Mouse (Mus musculus) right cerebral cortex, postnatal 14 days (tissue): Measurements from ENCODE around the gene Itpkc.
"Not testable (repeated sequence)": the region's sequence is repeated elsewhere in the genome, so short reads cannot be mapped to it uniquely, and the experiment has no call there.

ENCODE experiments used
- DNase-seq: peaks from one replicate; pipeline ENCODE4 v3.0.0; 2022

Gene Itpkc

DNA sequence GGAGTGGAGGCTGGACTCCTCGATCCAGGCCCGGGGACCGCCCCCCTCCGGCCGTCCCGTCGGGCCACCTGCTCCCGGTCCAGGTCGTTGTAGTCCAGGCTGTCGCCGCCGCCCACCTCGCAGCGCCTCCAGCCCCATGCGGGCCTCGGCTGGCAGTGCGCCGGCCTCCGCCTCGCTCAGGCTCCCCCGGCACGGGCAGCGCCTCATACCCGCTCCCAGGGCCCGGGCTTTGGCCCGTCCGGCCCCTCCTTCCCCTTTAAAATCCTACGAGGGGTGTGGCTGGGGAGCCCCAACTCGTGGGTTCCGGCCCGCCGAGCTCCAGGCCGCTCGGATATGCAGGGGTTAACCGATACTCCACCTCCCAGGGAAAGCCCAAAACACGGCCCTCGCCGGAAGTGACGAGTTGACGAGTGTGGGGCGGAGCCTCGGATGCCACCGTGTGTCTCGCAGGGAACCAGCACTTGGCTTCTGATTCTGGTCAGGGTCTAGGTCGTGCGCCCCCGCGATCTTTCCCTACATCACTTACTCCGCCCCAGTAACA is at the start of gene Itpkc:
Gene Itpkc, minus strand, starts transcription at position 381 of the 541 bp plus-strand sequence.
- DNase-seq = peak; percentile 91

DNA sequence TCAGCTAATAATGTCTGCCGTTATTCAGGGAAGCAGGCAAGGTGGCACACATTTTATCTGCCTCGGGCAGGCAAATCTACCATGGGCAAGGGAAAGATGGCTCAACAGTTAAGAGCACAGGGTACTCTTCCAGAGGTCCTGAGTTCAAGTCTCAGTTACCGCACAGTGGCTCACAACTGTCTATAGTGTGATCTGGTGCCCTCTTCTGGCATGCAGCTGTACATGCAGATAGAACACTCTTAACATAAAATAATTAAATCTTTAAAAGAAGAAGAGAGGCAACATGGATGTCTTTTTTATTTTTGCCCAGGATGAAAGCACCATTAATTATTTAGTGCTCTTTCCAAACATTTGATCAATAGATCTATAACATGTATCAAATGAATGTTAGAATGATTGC is 48.7 kb upstream of the Itpkc start:
- DNase-seq = no peak

DNA sequence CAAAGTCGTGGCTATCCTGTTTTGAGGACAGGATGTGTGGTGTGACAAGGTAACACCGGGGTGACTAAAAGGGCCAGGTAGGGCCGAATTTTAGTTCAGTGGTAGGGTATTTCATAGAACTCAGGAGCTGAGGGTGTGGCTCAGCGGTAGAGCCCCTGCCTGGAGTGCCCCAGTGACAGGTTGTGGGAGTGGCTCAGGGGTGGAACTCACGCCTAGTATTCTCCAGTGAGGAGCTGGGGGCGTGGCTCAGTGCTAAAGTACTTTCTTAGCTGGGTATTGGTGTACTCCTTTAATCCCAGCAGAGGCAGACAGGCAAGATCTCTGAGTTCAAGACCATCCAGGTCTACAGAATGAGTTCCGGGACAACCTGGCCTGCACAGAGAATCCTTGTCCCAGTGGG is 47.6 kb upstream of the Itpkc start:
- no peak for DNase-seq

DNA sequence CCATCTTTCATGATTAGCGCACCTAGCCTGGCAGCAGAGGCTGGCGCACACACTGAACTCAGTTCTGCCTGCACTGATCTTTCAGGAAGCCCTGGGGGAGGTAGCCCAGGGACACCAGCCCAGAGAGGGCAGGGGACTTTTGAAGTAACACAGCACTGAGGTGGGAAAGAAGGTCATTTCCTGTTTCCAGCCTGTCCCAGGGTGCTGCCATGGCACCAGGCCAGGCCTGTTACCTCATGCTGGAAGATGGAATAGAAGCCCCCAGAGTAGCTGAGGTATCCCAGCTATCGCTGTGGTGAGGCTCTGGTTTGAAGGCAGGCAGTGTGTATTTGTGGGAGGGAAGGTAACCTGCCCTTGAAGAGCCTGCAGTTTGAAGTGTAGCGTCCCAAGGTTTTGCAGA is 46.5 kb upstream of the Itpkc start:
- DNase-seq = no peak

DNA sequence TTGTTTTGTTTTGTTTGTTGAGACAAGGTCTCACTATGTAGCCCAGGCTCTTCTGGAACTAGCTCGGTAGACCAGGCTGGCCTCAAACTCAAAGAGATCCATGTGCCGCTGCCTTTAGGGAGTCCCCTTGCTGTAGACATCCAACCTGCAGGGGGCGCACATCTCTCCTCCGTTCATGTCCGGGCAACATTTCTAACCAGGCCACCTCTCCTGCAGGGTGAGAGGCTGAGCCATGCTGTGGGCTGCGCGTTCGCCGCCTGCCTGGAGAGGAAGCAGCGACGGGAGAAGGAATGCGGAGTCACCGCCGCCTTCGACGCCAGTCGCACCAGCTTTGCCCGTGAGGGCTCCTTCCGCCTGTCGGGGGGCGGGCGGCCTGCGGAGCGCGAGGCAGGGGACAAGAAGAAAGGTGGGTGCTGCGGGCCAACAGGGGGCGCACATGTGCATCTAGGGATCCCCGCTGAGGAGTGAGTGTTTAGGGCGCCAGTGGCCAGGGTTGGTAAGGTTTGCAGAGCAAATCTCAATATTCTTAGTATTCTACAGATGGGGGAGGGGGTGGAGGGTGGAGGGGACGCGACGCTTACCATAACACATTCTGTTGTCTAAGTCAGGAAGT is 45.4 kb upstream of the Itpkc start:
- DNase-seq = peak; percentile 59

DNA sequence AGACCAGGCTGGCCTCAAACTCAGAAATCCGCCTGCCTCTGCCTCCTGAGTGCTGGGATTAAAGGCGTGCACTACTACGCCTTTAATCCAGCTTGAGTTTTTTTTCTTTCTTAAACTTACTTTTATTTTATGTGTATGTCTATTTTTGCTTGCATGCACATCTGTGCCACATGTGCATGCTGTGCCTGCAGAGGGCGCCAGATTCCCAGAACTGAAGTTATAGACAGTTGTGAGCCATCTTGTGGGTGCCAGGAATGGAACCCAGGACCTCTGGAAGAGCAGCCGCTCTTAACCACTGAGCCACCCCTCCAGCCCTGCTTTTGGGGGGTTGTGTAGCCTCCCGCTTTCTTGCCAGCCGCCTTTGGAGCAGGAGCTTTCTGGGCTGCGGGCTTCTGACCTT is 43.0 kb upstream of the Itpkc start:
- no peak for DNase-seq

DNA sequence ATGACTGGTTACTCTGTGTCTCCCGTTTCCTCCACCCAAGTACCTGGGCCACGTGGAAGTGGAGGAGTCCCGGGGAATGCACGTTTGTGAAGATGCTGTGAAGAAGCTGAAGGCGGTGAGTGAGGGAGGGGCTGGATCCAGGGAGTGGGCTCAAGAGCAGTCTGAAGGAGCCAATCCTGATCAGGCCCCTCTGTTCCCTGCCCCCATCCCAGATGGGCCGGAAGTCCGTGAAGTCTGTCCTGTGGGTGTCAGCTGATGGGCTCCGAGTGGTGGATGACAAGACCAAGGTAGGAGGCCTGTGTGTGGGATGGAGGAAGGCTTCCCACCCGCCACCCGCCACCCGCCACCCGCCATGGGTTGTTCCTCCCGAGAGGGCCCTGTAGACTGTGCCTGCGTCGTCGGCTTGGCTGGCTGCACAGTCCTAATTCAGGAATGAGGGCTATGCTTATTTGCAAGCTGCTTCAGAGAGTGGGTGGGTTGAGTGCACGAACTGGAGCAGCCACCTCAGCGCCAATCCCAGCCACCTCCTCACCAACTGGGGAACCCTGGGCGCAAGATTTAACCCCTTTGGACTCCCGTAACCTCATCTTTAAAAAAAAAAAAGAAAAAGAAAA is 38.2 kb upstream of the Itpkc start:
- DNase-seq = peak; percentile 73

DNA sequence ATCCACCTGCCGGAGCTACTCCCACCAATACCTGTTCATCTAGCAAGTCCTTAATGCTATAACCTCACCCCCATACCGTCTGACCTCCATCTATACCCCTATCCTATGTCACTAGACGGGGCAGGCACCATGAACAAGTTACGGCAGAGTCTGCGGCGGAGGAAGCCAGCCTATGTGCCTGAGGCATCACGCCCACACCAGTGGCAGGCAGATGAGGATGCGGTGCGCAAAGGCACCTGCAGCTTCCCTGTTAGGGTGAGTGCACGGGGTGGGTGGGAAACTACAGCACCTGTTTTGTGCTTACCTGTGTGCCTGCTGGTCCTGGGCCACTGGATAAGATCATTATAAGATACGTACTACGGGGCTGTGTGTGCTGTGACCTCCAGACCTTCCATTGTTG is 36.3 kb upstream of the Itpkc start:
- DNase-seq = no peak

DNA sequence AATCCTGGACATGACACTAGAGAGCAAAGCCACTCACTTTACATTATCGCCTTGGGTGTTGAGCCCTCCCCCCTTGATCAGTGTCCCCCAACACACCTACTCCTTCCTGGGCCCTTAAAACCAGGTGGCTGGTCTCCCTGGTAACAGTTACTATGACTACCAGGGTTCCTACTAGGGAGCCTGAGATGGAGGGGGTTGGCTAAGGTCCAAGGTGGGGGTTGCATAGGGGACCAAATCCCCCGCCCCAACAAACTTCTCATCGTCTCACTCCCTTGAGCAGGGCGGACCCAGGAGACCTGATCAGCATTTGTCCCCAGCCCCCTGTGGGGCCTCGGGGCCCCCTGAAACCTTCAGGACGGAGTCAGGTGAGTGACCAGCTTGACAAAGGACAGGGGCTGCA is 33.4 kb upstream of the Itpkc start:
- no peak for DNase-seq

DNA sequence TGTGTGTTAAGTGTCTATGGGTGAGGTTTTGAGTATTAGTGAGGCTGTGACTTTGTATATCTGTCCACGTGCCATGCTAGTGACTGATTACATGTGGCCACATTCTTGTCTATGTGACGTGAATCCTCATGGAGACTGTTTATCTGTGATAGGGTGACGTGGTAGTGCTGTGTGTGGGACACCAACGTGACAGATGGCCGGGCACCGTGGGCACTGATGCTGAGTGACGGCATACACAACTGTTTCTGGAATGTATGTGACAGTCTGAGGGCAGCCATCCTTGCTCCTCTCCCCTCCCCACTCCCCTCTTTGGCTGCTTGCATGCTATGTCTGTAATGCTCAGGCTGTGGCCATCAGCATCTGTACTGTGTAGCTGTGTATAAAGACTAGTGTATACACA is 32.4 kb upstream of the Itpkc start:
- DNase-seq = no peak

DNA sequence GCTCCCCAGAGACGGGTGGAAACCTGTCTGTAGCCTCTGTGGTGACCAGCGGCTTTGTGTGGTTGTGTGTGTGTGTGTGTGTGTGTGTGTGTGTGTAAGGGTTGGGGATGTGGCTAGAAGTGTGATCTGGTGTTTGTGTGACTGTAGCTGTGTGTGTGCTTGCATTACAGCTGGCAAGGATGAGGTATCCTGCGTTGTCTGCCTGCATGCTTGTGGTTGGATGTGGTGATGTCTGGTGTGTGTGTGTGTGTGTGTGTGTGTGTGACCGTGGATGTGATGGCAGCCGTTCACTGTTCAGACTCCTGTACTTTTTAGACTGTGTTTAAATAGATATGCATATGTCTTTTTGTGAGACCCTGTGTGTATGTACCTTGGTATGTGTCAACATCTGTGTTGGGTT is 31.3 kb upstream of the Itpkc start:
- DNase-seq = no peak

DNA sequence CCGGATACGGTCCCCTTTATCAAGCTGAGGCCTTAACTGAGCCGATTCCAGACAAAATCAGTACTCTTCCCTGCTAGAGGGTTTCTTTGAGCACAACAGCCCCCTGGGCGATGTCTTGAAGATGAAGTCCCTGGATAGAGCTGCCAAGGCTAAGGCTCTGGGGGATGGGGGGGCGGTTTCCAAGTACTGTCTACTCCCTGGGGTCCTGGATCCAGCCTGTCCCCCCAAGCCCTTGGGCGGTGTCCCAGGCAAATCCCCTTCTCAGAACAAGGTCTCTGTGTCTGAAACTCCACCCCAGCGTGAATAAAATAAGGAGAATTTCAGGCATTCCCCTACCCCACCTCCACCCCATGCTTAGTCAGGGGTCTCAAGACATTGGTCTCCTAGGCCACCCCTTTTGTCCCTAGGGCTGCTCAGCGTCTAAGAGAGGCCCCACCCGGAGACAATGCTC is 30.8 kb upstream of the Itpkc start:
- DNase-seq = peak; percentile 40

DNA sequence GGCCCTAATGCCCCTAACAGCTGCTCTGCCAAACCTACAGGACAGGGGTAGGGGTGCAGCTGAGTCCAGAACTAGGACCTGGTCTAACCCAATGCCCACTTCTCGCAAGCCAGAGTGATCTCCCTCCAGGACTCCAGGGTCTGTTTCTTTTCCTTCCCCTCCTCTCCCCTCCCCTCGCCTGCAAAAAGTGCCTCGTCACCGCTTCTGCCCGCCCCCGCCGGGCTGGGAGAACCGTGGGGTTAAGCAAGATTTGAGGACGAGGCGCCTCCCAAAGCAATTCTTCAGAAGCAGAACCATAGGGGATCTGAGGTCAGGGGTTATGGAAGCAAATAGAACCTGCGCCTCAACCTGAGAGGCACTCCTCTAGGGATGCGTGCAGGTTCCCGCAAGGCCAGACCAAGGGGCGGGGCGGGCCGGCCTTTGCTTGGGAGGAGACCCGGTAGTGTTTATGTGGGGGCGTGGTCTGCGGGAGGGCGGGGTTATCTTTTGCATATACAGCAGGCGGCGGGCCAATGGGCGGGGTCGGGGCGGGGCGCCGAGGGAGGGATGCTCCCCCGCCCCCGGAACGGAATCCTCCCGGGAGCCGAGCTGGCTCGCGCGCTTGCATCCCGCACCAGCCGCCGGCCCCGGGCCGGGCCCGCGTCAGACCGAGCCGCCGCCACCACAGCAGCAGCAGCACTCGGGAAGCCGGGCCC is 29.9 kb upstream of the Itpkc start, which contains the start of gene Numbl:
Gene Numbl, plus strand, starts transcription at position 229 of the 695 bp plus-strand sequence.
- DNase-seq = peak; percentile 95

DNA sequence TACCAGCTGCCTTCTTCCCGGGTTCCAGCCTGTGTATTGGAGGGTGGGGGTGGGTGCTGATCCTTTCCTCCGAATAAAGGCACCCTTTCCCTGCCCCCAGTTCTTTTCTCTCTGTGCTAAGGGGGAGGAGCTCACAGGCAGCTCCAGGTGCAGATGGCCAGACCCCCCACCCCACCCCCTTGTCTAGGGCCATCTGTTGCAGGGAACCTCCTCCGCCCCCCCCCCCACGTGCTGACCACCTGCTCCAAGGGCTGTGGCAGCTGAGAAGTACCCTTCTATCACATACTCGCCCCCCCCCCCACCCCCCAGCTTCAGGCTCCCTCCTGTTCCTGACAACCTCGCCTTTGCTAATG is 29.4 kb upstream of the Itpkc start:
- no peak for DNase-seq

DNA sequence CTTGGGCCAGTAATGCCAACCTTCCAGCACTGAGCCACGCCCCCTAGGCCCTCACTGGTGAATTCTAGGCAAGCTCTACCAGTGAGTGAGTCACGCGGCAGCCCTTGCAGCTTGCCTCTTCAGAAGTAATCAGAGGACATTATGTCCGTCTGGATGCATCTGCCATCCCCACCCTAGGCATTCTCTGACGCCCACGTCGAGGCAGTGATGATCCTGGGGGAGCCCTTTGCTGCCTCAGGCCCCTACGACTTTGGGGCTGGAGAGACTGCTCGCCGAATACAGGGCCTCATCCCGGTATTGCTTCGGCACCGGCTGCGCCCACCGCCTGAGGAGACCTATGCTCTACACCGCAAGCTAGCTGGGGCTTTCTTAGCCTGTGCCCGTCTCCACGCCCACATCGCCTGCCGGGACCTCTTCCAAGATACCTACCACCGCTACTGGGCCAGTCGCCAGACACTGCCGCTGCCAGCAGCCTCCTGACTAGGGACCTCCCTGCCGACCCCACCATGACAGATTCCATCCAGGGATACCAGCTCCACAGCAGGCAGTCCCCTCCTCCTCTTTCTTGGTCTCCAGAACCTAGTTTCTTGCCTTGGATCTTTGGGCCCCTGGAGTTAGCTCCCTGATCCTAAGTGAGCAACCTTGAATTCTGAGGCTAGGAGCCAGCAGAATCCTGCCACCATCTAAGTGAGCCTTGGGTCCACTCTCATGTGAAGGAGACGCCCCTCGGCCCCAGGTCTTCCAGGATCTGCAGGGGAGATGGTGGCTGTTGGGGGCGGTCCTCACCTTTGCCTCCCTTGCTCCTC is 28.8 kb upstream of the Itpkc start:
- DNase-seq = peak; percentile 75

DNA sequence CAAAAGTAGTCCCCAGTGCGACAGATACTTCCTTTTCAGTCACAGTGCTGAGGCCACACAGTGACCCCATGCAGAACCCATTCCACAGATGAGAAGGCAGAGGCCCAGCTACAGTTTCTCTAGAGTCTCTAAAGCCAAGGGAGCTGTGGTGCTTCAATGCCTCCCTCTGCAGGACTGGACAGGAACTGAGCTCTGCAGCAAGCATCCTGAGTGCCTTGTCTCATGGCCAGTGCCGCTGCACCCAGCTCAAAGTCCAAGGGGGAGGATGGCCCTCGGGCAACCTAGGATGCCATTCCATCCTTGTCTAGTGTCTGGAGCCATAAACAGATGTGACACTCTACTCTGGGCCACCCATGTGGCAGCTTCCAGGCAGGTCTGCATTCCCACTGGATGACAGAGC is 27.3 kb upstream of the Itpkc start:
- no peak for DNase-seq

DNA sequence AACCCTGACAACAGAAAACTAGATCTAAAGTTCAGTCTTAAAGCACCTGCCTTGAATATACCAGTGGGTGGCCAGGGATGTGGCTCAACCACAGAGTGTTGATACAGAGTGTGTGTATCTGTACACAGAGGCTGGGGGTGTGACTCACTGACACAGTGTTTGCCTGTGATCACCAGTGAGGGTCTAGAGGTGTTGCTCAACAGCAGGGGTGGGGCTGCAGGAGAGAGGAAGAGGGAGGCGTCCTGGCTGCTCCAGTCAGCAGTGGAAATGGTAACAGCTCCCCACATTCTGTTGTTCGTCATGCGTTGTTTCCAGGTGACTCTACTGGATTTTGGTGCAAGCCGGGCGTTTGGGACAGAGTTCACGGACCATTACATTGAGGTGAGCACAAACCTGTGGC is 23.5 kb upstream of the Itpkc start:
- DNase-seq = no peak

DNA sequence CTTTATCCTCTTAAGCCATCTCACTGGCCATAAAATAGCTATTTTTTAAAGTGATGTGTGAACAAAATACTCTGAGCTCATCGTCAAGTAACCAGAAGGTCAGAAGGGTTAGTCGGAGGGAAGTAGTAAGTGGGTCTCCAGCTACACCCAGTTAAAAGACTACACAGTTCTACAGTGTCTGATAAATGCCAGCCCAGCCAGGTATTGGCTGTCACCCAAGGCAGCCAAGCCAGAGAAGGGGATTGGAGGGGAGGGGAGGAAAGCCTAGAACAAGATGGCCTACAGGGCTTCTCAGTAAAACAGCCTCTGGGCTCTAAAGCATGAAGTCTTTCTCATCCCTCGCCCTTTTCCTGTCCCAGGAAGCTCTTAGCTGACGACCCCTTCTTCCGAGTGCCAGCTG is 21.5 kb upstream of the Itpkc start:
- DNase-seq = no peak

DNA sequence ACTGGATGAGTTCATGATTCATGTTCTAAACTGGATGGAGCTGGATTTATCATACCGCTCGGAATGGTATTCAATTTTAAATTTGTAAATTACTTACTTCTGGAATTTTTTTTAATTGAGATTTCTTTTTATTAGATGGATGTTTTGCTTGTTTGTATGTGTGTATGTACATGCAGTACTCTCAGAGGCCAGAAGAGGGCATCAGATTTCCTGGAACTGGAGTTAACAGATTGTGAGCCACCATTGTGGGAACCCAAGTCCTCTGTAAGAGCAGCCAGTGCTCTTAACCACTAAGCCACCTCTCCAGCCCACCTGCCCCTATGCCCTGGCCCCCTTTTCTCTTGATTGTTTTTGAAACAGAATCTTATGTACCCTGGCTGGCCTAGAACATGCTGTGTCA is 20.7 kb upstream of the Itpkc start:
- DNase-seq = no peak

DNA sequence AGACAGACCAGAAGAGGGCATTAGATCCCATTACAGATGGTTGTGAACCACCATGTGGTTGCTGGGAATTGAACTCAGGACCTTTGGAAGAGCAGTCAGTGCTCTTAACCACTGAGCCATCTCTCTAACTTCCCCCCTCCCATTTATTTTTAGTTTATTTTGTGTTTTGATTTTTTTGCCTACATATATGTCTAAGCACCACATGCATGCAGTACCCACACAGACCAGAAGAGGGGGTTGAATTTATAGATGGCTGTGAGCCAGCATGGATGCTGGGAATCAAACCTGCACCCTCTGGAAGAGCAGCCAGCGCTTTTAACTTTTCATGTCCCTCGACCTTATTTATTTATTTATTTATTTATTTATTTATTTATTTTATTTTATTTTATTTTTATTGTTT is 15.6 kb upstream of the Itpkc start:
- not testable (repeated sequence) for DNase-seq

DNA sequence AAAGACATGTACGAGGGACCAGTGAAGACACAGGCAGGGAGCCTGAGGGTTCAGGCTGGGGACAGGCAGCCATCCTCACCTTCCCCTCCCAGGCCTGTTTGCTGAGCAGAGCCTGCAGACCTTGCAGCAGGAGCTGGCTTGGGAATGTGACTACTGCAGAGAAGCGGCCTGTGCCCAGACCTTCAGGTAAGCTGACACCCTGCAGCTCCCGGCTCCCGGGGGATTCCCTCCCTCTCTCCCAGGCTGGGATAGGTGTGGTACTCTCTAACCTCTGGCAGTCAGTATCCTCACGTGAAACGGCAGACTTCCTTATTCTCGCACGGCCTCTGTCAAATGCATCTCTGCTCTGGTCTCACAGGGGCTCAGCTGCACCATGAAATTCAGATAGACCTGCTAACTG is 14.8 kb upstream of the Itpkc start:
- DNase-seq = no peak

DNA sequence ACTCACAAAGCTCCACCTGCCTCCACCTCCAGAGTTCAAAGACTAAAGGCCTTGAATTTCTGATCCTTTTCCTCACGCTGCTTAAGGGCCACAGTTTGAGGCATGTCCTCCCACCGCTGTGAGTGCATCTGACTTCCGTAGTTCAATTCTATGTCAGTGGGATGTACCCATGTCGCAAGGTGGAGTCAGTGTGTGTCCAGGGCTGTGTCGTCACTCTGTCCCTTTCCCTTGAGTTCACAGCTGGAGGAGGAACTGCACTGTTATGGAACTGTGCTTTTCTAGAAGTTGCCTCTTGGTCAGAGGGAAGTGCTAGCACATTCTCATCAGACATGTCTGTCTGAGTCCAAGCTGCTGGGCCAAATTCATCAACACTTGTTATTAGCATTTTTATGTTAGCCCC is 10.1 kb upstream of the Itpkc start:
- no peak for DNase-seq

DNA sequence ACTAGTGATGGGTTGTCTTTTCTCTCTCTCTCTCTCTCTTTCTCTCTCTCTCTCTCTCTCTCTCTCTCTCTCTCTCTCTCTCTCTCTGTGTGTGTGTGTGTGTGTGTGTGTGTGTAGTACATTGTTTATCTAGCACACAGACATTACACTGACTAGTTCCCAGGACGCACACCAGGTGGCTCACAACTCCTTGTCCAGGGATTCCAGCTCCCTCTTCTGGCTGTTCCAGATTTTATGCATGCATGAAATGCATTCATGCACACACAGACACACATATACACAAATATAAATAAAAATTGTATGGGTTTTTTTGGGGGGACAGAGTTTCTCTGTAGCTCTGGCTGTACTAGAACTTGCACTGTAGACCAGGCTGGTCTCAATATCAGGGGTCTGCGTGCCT is 9.1 kb upstream of the Itpkc start:
- no peak for DNase-seq
